Mouse (Mus musculus): ENCODE results near the gene Cdhr3. TPM values are rescaled to one million over a fixed set of nuclear protein-coding genes. Genes with fewer than 3 reads are reported as not detected.

The Cdhr3 gene
- total and polyA plus RNA-seq, 3 experiments, result not detected

DNA sequence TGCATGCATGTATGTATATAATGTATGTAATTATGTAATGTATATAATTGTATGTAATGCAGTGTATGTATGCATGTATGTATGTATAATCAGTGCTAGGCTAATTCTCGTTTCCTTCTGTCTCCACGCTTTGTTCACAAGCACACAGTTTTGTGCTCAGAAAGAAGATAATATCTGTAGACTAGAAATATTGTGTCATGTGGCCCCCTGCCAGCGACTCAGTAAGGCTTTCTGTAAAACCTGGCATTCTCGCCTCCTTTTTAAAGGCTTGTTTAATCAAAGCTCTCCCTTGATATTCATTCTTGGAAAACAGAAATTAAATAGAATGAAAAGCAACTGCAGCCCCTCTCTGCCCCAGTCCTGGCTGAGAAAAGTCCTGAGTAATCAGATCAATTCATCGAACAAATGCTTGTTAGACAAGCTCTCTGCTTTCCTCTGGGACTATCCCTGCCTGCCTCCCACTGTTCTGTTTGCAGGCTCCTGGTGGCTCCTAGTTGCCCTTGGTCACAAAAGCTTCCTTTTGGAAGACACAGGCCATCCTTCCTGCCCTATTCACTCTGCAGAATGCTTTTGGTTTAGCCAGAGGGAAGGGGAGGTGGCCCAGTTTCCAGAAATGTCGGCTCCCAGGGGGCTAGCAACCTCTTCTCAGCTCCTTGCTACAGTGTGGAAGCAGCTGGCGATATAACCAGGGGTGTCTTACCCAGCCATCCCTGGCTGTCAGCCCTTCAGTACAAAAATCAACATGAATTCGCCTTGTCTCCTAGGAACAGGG, 20.6 kb downstream of the Cdhr3 start:
- H3K4me3 ChIP-seq (ENCODE audit: control insufficient read depth in 1 of 2, insufficient read depth in 1 of 2, low read depth in 2 of 2, low read length in 2 of 2), result no peak overlapping the region
- TF ChIP-seq ZMIZ1 (IDR thresholded peaks at IDR 0.05; ENCODE audit: low read depth, low read length), result no peak
- no peak for TF ChIP-seq SIN3A (IDR thresholded peaks at IDR 0.05; ENCODE audit: low read length)
- no peak for TF ChIP-seq GATA1 (IDR thresholded peaks at IDR 0.05; ENCODE audit: low read depth, low read length)
- no peak for TF ChIP-seq BHLHE40 (IDR thresholded peaks at IDR 0.05; ENCODE audit: borderline replicate concordance, low read depth, low read length)
- no peak for TF ChIP-seq CHD2 (IDR thresholded peaks at IDR 0.05; ENCODE audit: low read length)
- TF ChIP-seq POLR2AphosphoS2 (IDR thresholded peaks at IDR 0.05; ENCODE audit: low read length), result no peak
- no peak for TF ChIP-seq CTCF (IDR thresholded peaks at IDR 0.05 in 2 of 3, conservative IDR thresholded peaks at IDR 0.05 in 1 of 3; ENCODE audit: control insufficient read depth in 1 of 3, insufficient read depth in 1 of 3, low read depth in 2 of 3, low read length in 3 of 3, poor library complexity in 1 of 3, severe bottlenecking in 1 of 3)
- TF ChIP-seq MEF2A (IDR thresholded peaks at IDR 0.05; ENCODE audit: extremely low read depth, insufficient replicate concordance, low read depth, low read length, poor library complexity, severe bottlenecking), result no peak
- TF ChIP-seq POLR2A (IDR thresholded peaks at IDR 0.05; ENCODE audit: control insufficient read depth in 1 of 2, insufficient read depth in 1 of 2, low read depth in 1 of 2, low read length in 2 of 2, poor library complexity in 1 of 2), result no peak
- TF ChIP-seq ELF1 (IDR thresholded peaks at IDR 0.05; ENCODE audit: low read depth, low read length), result no peak
- TF ChIP-seq MXI1 (IDR thresholded peaks at IDR 0.05; ENCODE audit: low read depth, low read length), result no peak
- no peak for TF ChIP-seq RCOR1 (IDR thresholded peaks at IDR 0.05; ENCODE audit: low read depth, low read length)
- no peak for TF ChIP-seq ZC3H11A (IDR thresholded peaks at IDR 0.05; ENCODE audit: low read depth, low read length)
- no peak for TF ChIP-seq USF2 (IDR thresholded peaks at IDR 0.05; ENCODE audit: borderline replicate concordance in 1 of 2, insufficient read depth in 1 of 2, low read depth in 1 of 2, low read length in 2 of 2)
- no peak for TF ChIP-seq MAX (IDR thresholded peaks at IDR 0.05; ENCODE audit: low read length)
- TF ChIP-seq UBTF (IDR thresholded peaks at IDR 0.05; ENCODE audit: borderline replicate concordance, insufficient read depth, low read depth, low read length), result no peak
- peaks cover 0 to 4% of the 10 kb centered on the region in 2 experiments; a peak in 2 of 4 replicates for H3K27me3 ChIP-seq (ENCODE audit: control insufficient read depth in 1 of 2, insufficient read depth in 2 of 2, low read length in 2 of 2)
- H3K79me2 ChIP-seq (ENCODE audit: control insufficient read depth, insufficient read depth, low read length, poor library complexity), result no peaks in the 10 kb centered on the region
- H3K9ac ChIP-seq (ENCODE audit: control insufficient read depth, low read depth, low read length, poor library complexity, severe bottlenecking), result no peak overlapping the region
- H3K36me3 ChIP-seq (ENCODE audit: control insufficient read depth in 1 of 2, insufficient read depth in 2 of 2, low read length in 2 of 2), result no peaks in the 10 kb centered on the region
- no peaks in the 10 kb centered on the region for H3K9me3 ChIP-seq (replicated peaks; ENCODE audit: insufficient read depth, low read length)
- H3K4me1 ChIP-seq (ENCODE audit: control insufficient read depth in 1 of 2, insufficient read depth in 2 of 2, low read length in 2 of 2), result no peaks in the 10 kb centered on the region
- DNase-seq (ENCODE audit: low read depth, low spot score), result peak; percentile 17
- H3K27ac ChIP-seq (ENCODE audit: control insufficient read depth, low read depth, low read length), result no peak overlapping the region

DNA sequence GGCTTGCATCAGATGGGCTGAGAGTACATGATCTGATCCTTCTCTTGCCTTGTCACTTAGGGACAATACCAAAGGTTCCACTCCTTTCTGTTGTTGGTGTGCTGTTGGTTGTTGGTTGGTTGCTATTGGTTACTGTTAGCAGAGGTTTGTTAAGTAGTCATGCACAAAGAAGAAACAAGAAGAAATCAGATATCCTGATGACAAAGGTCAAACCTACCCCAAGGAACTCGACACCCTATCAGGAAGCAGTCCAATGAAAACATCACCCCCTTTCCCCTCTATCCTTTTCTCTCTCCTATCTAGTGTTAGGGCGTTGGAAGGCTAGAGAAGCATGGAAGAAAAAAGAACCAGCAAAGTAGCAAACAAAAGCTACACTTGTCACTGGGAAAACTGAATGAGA, 23.7 kb downstream of the Cdhr3 start:
- Histone ChIP-seq H3K36me3 (ENCODE audit: control insufficient read depth in 1 of 2, insufficient read depth in 2 of 2, low read length in 2 of 2) (peaks cover 0 to 5% of the 10 kb centered on the region in 2 experiments; a peak in 1 of 4 replicates), H3K27me3 (ENCODE audit: control insufficient read depth in 1 of 2, insufficient read depth in 2 of 2, low read length in 2 of 2) (peaks cover 0 to 4% of the 10 kb centered on the region in 2 experiments; a peak in 2 of 4 replicates), H3K9me3 (replicated peaks; ENCODE audit: insufficient read depth, low read length) (no peaks in the 10 kb centered on the region), H3K27ac (ENCODE audit: control insufficient read depth, low read depth, low read length) (no peak overlapping the region), H3K4me3 (ENCODE audit: control insufficient read depth in 1 of 2, insufficient read depth in 1 of 2, low read depth in 2 of 2, low read length in 2 of 2) (no peak overlapping the region), H3K9ac (ENCODE audit: control insufficient read depth, low read depth, low read length, poor library complexity, severe bottlenecking) (no peak overlapping the region), H3K4me1 (ENCODE audit: control insufficient read depth in 1 of 2, insufficient read depth in 2 of 2, low read length in 2 of 2) (peaks cover 8 to 13% of the 10 kb centered on the region in 2 experiments), H3K79me2 (ENCODE audit: control insufficient read depth, insufficient read depth, low read length, poor library complexity) (no peaks in the 10 kb centered on the region)
- no peak for DNase-seq (ENCODE audit: low read depth, low spot score)
- TF ChIP-seq USF1 (IDR thresholded peaks at IDR 0.05; ENCODE audit: low read depth, low read length), result no peak

Data from MEL (cell line).